7 mouse cellular contexts compared by ENCODE assay signal in genomic region chr1:136118875-136119274, GRCm38 (mm10). TPM values are rescaled to one million over a fixed set of nuclear protein-coding genes. Genes with fewer than 3 reads are reported as not detected.
A peak's percentile ranks its signal among the peaks of the same experiment; 100 is the strongest.
DNase-seq lines count a peak whose midpoint lies in the region.

No protein-coding gene starts in this region.

- peak; percentile 57 for DNase-seq in CD4-positive helper T cell, adult 2 months (ENCODE audit: low read depth, low spot score)
- peak; percentile 86 for DNase-seq in MN1 (ENCODE audit: low spot score)
- peak; percentile 82 to 92 for DNase-seq in frontal cortex, adult 2 months (ENCODE audit: extremely low spot score in 1 of 2, low spot score in 1 of 2)
- peak; percentile 84 to 90 for DNase-seq in left cerebral cortex, postnatal 14 days (ENCODE audit: low spot score in 2 of 2)
- DNase-seq in right cerebral cortex, adult 2 months (ENCODE audit: low spot score in 2 of 2) = peak; percentile 85 to 87
- no peak for DNase-seq in yolk sac, embryonic 10.5 days (ENCODE audit: low spot score)
- no peak for DNase-seq in kidney, adult 18-20 months

- intact Hi-C loops in left cerebral cortex, postnatal 14 days (cut with DNase I) = loop anchor here (5.0 kb wide), 1 partner anchor 43 kb away; no protein-coding TSS in a partner anchor

RNA-seq across cellular contexts. Expression of gene Kif21b, which starts 12.3 kb away (rescaled TPM):
- polyA plus RNA-seq in frontal cortex, adult 2 months (2012; rRNA removed) = 42.1 and 45.8 TPM in 2 replicates
- 100 to 1,000 TPM; 180 to 201 TPM for total RNA-seq in left cerebral cortex, postnatal 14 days (2021)

Comparison
In these comparisons a context has a peak if more than half of its experiments do, and no peak if none do; other contexts are left out.
1. DNase-seq: peak in CD4-positive helper T cell, adult 2 months (single experiment), MN1 (single experiment), frontal cortex, adult 2 months (2 of 2), left cerebral cortex, postnatal 14 days (2 of 2) and right cerebral cortex, adult 2 months (2 of 2); none in yolk sac, embryonic 10.5 days (single experiment) and kidney, adult 18-20 months (single experiment).